Mouse (Mus musculus): ENCODE measurements around the gene 4930524B15Rik. TPM values are rescaled to one million over a fixed set of nuclear protein-coding genes. Genes with fewer than 3 reads are reported as not detected.

4930524B15Rik gene
- polyA plus RNA-seq, 1 experiment = not detected

DNA sequence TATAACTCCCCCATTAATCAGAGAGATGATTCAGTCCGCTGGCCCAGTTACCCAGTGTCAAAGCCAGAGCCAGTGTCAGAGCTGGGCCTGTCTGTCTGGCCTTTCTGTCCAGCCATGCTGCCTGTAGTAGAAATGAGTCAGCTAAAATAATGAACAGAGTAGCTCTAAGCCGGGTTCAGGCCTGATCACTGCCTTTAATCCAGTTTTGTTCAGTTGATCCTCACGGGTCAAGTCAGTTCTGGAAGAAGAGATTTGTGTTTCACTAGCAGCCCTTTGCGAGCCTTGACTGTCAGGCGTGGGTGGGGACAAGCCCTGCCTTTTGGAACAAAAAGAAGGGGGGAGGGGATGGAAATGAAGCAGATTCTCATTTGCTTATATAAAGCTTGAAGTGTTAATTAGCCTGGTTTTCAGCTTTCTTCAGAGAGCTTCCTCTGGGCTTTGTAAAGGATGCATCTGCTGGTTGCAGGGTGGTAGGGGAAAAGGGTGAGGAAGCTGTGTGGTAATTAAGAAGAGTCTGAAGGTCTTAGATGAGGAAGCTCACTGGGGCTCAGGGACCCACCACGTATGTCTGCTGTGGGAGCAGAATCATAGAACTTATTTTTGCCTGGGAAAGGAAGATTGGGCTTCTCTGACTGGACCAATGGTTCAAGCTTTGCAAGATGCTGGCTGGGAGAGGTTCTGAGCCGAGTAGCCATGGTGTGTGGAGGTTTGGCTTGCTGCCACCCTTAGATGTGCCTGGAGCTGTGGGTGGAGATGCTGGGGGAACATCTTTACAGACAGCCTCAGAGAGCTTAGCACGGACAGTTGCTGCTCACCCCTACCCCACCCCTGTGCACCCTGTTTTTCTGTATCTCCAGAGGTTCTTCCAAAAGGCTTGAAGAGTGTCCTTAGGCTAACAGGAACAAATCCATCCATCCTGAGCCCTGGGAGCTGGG, 54.9 kb downstream of the 4930524B15Rik start:
- Histone ChIP-seq H3K27me3 (ENCODE audit: control insufficient read depth, insufficient read depth, insufficient read length) (peaks cover 3% of the 10 kb centered on the region), H3K4me3 (ENCODE audit: insufficient read depth, poor library complexity, severe bottlenecking) (no peak overlapping the region), H3K79me2 (ENCODE audit: control insufficient read depth, insufficient read depth) (no peaks in the 10 kb centered on the region), H3K36me3 (ENCODE audit: control insufficient read depth, insufficient read depth) (no peaks in the 10 kb centered on the region), H3K79me3 (ENCODE audit: low read depth) (no peaks in the 10 kb centered on the region), H3ac (ENCODE audit: control insufficient read depth, insufficient read length, low read depth) (no peak overlapping the region)
- TF ChIP-seq MAX (IDR thresholded peaks at IDR 0.05) = no peak
- TF ChIP-seq CEBPB (IDR thresholded peaks at IDR 0.05; ENCODE audit: low read depth) = no peak
- no peak for TF ChIP-seq MYOD1 (IDR thresholded peaks at IDR 0.05; ENCODE audit: control insufficient read depth, insufficient read length, low read depth)
- no peak for TF ChIP-seq FOSL1 (IDR thresholded peaks at IDR 0.05; ENCODE audit: insufficient read depth, low read length, poor library complexity, severe bottlenecking)
- TF ChIP-seq CTCF (IDR thresholded peaks at IDR 0.05; ENCODE audit: control insufficient read depth, insufficient read depth, insufficient read length) = no peak
- no peak for TF ChIP-seq USF1 (IDR thresholded peaks at IDR 0.05; ENCODE audit: low read depth)
- no peak for TF ChIP-seq MYOG (IDR thresholded peaks at IDR 0.05; ENCODE audit: control insufficient read depth, extremely low read depth, insufficient read length)

DNA sequence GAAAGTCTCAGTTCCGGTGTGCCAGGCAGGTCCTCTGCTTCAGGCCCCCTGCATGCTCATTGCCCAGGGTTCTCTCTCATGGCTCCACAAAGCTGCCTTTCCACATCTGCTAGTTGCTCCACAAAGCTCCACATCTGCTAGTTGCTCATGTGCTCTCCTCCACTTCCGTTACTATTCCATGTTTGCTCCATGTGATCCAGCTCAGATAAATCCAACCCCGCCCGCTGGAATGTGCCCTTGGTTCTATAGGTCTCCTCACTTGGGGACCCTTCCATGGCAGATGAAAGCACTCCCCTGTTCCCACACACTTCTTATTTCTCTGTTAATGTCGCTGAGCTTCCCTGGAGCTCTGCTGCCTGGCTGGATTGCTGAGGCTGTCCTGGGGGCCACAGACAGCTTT, 61.2 kb downstream of the 4930524B15Rik start:
- no peak overlapping the region for H3K4me3 ChIP-seq (ENCODE audit: insufficient read depth, poor library complexity, severe bottlenecking)
- H3K79me3 ChIP-seq (ENCODE audit: low read depth) = no peaks in the 10 kb centered on the region
- H3K79me2 ChIP-seq (ENCODE audit: control insufficient read depth, insufficient read depth) = no peaks in the 10 kb centered on the region
- no peak for TF ChIP-seq CEBPB (IDR thresholded peaks at IDR 0.05; ENCODE audit: low read depth)
- no peak for TF ChIP-seq MYOD1 (IDR thresholded peaks at IDR 0.05; ENCODE audit: control insufficient read depth, insufficient read length, low read depth)
- TF ChIP-seq MYOG (IDR thresholded peaks at IDR 0.05; ENCODE audit: control insufficient read depth, extremely low read depth, insufficient read length) = no peak
- TF ChIP-seq USF1 (IDR thresholded peaks at IDR 0.05; ENCODE audit: low read depth) = no peak
- no peak for TF ChIP-seq FOSL1 (IDR thresholded peaks at IDR 0.05; ENCODE audit: insufficient read depth, low read length, poor library complexity, severe bottlenecking)
- TF ChIP-seq CTCF (IDR thresholded peaks at IDR 0.05; ENCODE audit: control insufficient read depth, insufficient read depth, insufficient read length) = no peak
- TF ChIP-seq MAX (IDR thresholded peaks at IDR 0.05) = no peak
- no peak overlapping the region for H3ac ChIP-seq (ENCODE audit: control insufficient read depth, insufficient read length, low read depth)
- no peaks in the 10 kb centered on the region for H3K27me3 ChIP-seq (ENCODE audit: control insufficient read depth, insufficient read depth, insufficient read length)
- no peaks in the 10 kb centered on the region for H3K36me3 ChIP-seq (ENCODE audit: control insufficient read depth, insufficient read depth)

DNA sequence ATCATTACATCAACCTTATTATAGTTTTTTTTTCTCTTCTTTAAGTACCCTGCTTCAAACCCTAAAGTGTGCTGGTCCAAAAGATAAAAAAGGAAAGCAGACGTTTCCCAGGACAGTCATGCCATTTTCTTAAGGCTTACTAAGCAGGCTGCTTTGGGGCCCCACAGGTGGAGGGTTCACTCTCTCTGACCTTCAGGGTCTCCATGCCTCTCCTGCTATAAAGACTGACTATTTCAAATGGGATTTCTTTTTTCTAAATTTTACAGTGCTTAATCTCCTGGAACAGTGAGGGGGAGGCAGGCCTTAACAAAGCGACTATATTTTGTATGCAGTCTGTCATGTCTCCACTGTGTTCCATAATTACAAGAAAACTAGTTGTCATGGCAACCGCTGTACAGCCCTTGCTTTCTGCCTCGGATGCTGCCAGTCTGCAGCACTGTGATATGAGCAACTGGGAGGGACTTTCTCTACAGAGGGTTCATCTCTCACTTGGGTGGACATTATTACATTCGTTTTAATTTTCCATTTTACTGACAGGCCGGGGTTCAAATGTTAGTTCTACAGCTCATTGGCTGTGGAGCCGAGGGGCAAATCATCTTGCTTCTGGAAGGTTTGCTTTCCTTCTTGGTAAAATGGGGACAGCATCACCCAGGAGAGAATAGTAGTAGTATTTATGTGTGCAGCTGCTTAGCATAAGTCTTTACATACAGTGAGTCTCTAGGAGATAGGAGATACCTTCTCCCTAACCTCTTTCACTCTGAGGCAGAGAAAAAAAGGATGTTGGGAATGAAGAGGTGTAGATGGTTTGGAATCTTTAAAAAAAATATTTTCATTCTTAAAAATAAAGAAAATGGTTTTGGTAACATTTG, 62.3 kb downstream of the 4930524B15Rik start:
- TF ChIP-seq CTCF (IDR thresholded peaks at IDR 0.05; ENCODE audit: control insufficient read depth, insufficient read depth, insufficient read length) = no peak
- no peak for TF ChIP-seq USF1 (IDR thresholded peaks at IDR 0.05; ENCODE audit: low read depth)
- no peak for TF ChIP-seq FOSL1 (IDR thresholded peaks at IDR 0.05; ENCODE audit: insufficient read depth, low read length, poor library complexity, severe bottlenecking)
- TF ChIP-seq MYOD1 (IDR thresholded peaks at IDR 0.05; ENCODE audit: control insufficient read depth, insufficient read length, low read depth) = no peak
- no peak for TF ChIP-seq MYOG (IDR thresholded peaks at IDR 0.05; ENCODE audit: control insufficient read depth, extremely low read depth, insufficient read length)
- TF ChIP-seq MAX (IDR thresholded peaks at IDR 0.05) = no peak
- no peak for TF ChIP-seq CEBPB (IDR thresholded peaks at IDR 0.05; ENCODE audit: low read depth)
- Histone ChIP-seq H3K27me3 (ENCODE audit: control insufficient read depth, insufficient read depth, insufficient read length) (no peaks in the 10 kb centered on the region), H3K79me3 (ENCODE audit: low read depth) (no peaks in the 10 kb centered on the region), H3K4me3 (ENCODE audit: insufficient read depth, poor library complexity, severe bottlenecking) (no peak overlapping the region), H3K79me2 (ENCODE audit: control insufficient read depth, insufficient read depth) (no peaks in the 10 kb centered on the region), H3K36me3 (ENCODE audit: control insufficient read depth, insufficient read depth) (no peaks in the 10 kb centered on the region), H3ac (ENCODE audit: control insufficient read depth, insufficient read length, low read depth) (no peak overlapping the region)

DNA sequence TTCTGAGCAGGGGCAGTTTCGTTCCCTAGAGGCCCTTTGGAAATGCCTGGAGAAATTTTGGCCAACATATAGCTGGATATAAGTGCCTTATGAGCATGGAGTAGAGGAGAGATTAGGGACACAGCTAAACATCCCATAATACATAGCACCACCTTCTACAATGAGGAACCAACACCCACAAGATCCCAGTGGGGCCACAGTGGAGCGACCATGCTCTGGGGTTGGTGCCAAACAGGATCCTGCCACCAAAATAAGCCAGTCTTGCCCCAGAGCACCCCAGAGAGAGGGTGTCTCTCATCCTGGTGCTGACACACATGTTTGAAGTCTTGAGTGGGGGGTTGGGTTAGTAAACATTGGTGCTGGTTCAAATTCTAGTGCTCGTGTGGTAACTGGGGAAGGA, 63.2 kb downstream of the 4930524B15Rik start:
- TF ChIP-seq MAX (IDR thresholded peaks at IDR 0.05) = no peak
- no peak for TF ChIP-seq CEBPB (IDR thresholded peaks at IDR 0.05; ENCODE audit: low read depth)
- no peak for TF ChIP-seq MYOD1 (IDR thresholded peaks at IDR 0.05; ENCODE audit: control insufficient read depth, insufficient read length, low read depth)
- TF ChIP-seq CTCF (IDR thresholded peaks at IDR 0.05; ENCODE audit: control insufficient read depth, insufficient read depth, insufficient read length) = no peak
- TF ChIP-seq USF1 (IDR thresholded peaks at IDR 0.05; ENCODE audit: low read depth) = no peak
- no peak for TF ChIP-seq FOSL1 (IDR thresholded peaks at IDR 0.05; ENCODE audit: insufficient read depth, low read length, poor library complexity, severe bottlenecking)
- TF ChIP-seq MYOG (IDR thresholded peaks at IDR 0.05; ENCODE audit: control insufficient read depth, extremely low read depth, insufficient read length) = no peak
- Histone ChIP-seq H3K79me2 (ENCODE audit: control insufficient read depth, insufficient read depth) (no peaks in the 10 kb centered on the region), H3K36me3 (ENCODE audit: control insufficient read depth, insufficient read depth) (no peaks in the 10 kb centered on the region), H3K4me3 (ENCODE audit: insufficient read depth, poor library complexity, severe bottlenecking) (no peak overlapping the region), H3K27me3 (ENCODE audit: control insufficient read depth, insufficient read depth, insufficient read length) (no peaks in the 10 kb centered on the region), H3K79me3 (ENCODE audit: low read depth) (no peaks in the 10 kb centered on the region), H3ac (ENCODE audit: control insufficient read depth, insufficient read length, low read depth) (no peak overlapping the region)

Other genes starting within 250 kb of the 4930524B15Rik start
- gene Cpeb4, start 93.4 kb upstream of the 4930524B15Rik start, polyA plus RNA-seq (2012; fragmentation: generic; extraction: Trizol) = 1.5 TPM
- gene Nsg2, start 34.9 kb downstream of the 4930524B15Rik start, polyA plus RNA-seq (2012; fragmentation: generic; extraction: Trizol) = not detected
- gene Il9r, start 234.7 kb downstream of the 4930524B15Rik start, polyA plus RNA-seq (2012; fragmentation: generic; extraction: Trizol) = not detected
- 63.0 TPM for gene Snrnp25, start 239.8 kb downstream of the 4930524B15Rik start, polyA plus RNA-seq (2012; fragmentation: generic; extraction: Trizol)

All from C2C12 (cell line).